1 mouse cellular context compared by ENCODE assay signal in genomic region chr15:82338593-82339112, GRCm38 (mm10).
A peak's percentile ranks its signal among the peaks of the same experiment; 100 is the strongest.
TF ChIP-seq lines count a peak whose summit lies in the region.

TSS of gene Naga (minus strand) at chr15:82338925.
TSS of gene Pheta2 (plus strand) at chr15:82338942.
TSS of gene Smdt1 (plus strand) at chr15:82338959.

TF ChIP-seq in CH12.LX, 34 proteins besides CTCF, POLR2A, EP300 and RAD21 (continued from another document):
- TF ChIP-seq ZKSCAN1 (IDR thresholded peaks at IDR 0.05; ENCODE audit: borderline replicate concordance, low read depth, low read length) = no peak
- no peak for TF ChIP-seq MEF2A (IDR thresholded peaks at IDR 0.05; ENCODE audit: borderline replicate concordance, low read depth, low read length)
- peak; percentile 60; the same call in 1 of the 2 replicates for TF ChIP-seq NRF1 (IDR thresholded peaks at IDR 0.05; ENCODE audit: low read depth, low read length)
- TF ChIP-seq HCFC1 (IDR thresholded peaks at IDR 0.05; ENCODE audit: low read depth, low read length) = peak; percentile 9; the same call in 1 of the 2 replicates
- 0 out of 2 replicates have a peak, but pooled peaks have one; percentile 13 for TF ChIP-seq IRF4 (IDR thresholded peaks at IDR 0.05; ENCODE audit: low read depth, low read length)
- TF ChIP-seq CHD2 (IDR thresholded peaks at IDR 0.05; ENCODE audit: low read length) = no peak
- TF ChIP-seq POLR2AphosphoS2 (IDR thresholded peaks at IDR 0.05; ENCODE audit: low read depth, low read length) = no peak
- TF ChIP-seq ZNF384 (IDR thresholded peaks at IDR 0.05; ENCODE audit: low read depth, low read length) = no peak
- TF ChIP-seq TBP (conservative IDR thresholded peaks at IDR 0.05; ENCODE audit: low read depth, low read length) = 0 out of 2 replicates have a peak, but pooled peaks have one; percentile 34
